Mouse (Mus musculus): ENCODE measurements around the gene Atp2c1.

Gene Atp2c1

GRCm38 (mm10) chr9:105488363-105488762 is 38.8 kb downstream of the Atp2c1 start:
- no peak for DNase-seq (ENCODE audit: low spot score in 2 of 2)

GRCm38 (mm10) chr9:105484338-105485084 is 42.6 kb downstream of the Atp2c1 start:
- DNase-seq (ENCODE audit: low spot score in 2 of 2): peak; percentile 26 to 65

- DNase-seq (ENCODE audit: low spot score in 2 of 2): no peak
Observed at GRCm38 (mm10) chr9:105483880-105484279, 43.2 kb downstream of the Atp2c1 start.

- no peak for DNase-seq (ENCODE audit: low spot score in 2 of 2)
Observed at GRCm38 (mm10) chr9:105482715-105483510, 44.2 kb downstream of the Atp2c1 start.

GRCm38 (mm10) chr9:105482070-105482469 is 45.0 kb downstream of the Atp2c1 start:
- peak in 1 of 2 experiments; percentile 63 for DNase-seq (ENCODE audit: low spot score in 2 of 2)

- DNase-seq (ENCODE audit: low spot score in 2 of 2): no peak
Observed at GRCm38 (mm10) chr9:105476134-105476533, 51.0 kb downstream of the Atp2c1 start.

GRCm38 (mm10) chr9:105474910-105475309 is 52.2 kb downstream of the Atp2c1 start:
- DNase-seq (ENCODE audit: low spot score in 2 of 2): no peak

- no peak for DNase-seq (ENCODE audit: low spot score in 2 of 2)
Observed at GRCm38 (mm10) chr9:105467787-105468186, 59.3 kb downstream of the Atp2c1 start.

- DNase-seq (ENCODE audit: low spot score in 2 of 2): no peak
Observed at GRCm38 (mm10) chr9:105461496-105461895, 65.6 kb downstream of the Atp2c1 start.

GRCm38 (mm10) chr9:105459032-105459431 is 68.1 kb downstream of the Atp2c1 start:
- no peak for DNase-seq (ENCODE audit: low spot score in 2 of 2)

- DNase-seq (ENCODE audit: low spot score in 2 of 2): no peak
Observed at GRCm38 (mm10) chr9:105408549-105408948, 118.6 kb downstream of the Atp2c1 start.

- peak; percentile 92 to 96 for DNase-seq (ENCODE audit: low spot score in 2 of 2)
Observed at GRCm38 (mm10) chr9:105395218-105395627, 131.9 kb downstream of the Atp2c1 start, which contains the start of the genes Aste1 and Nek11. Aste1 (plus strand) TSS chr9:105395392. Nek11 (minus strand) TSS chr9:105395524.

GRCm38 (mm10) chr9:105394720-105395119 is 132.4 kb downstream of the Atp2c1 start:
- DNase-seq (ENCODE audit: low spot score in 2 of 2): no peak

GRCm38 (mm10) chr9:105390616-105391015 is 136.5 kb downstream of the Atp2c1 start:
- DNase-seq (ENCODE audit: low spot score in 2 of 2): no peak

GRCm38 (mm10) chr9:105389289-105389688 is 137.8 kb downstream of the Atp2c1 start:
- DNase-seq (ENCODE audit: low spot score in 2 of 2): peak; percentile 55 to 86

GRCm38 (mm10) chr9:105387403-105387802 is 139.7 kb downstream of the Atp2c1 start:
- no peak for DNase-seq (ENCODE audit: low spot score in 2 of 2)

- no peak for DNase-seq (ENCODE audit: low spot score in 2 of 2)
Observed at GRCm38 (mm10) chr9:105379533-105380145, 147.5 kb downstream of the Atp2c1 start.

GRCm38 (mm10) chr9:105377622-105378021 is 149.5 kb downstream of the Atp2c1 start:
- no peak for DNase-seq (ENCODE audit: low spot score in 2 of 2)

GRCm38 (mm10) chr9:105376954-105377530 is 150.1 kb downstream of the Atp2c1 start:
- no peak for DNase-seq (ENCODE audit: low spot score in 2 of 2)

- DNase-seq (ENCODE audit: low spot score in 2 of 2): no peak
Observed at GRCm38 (mm10) chr9:105376411-105376810, 150.7 kb downstream of the Atp2c1 start.

- DNase-seq (ENCODE audit: low spot score in 2 of 2): no peak
Observed at GRCm38 (mm10) chr9:105374361-105374760, 152.8 kb downstream of the Atp2c1 start.

- DNase-seq (ENCODE audit: low spot score in 2 of 2): no peak
Observed at GRCm38 (mm10) chr9:105368605-105369004, 158.5 kb downstream of the Atp2c1 start.

Measured in spleen, postnatal 4 days (tissue).